Mouse (Mus musculus) cerebellum, adult 2 months (tissue): ENCODE measurements around the gene Dgkh.

ENCODE experiments used
- CTCF ChIP-seq: fragments of 200-500 bp; IDR thresholded peaks from 2 replicates; pipeline ENCODE4 v1.5.1; 2011; ENCODE audit warnings: low read depth, mild to moderate bottlenecking, control low read depth, low read length, moderate library complexity, borderline replicate concordance; ENCODE audit not compliant: insufficient read depth
- POLR2A ChIP-seq: fragments of 200-500 bp; IDR thresholded peaks from 2 replicates; pipeline ENCODE4 v1.6.1; 2011; ENCODE audit warnings: low read length, control low read depth, borderline replicate concordance; ENCODE audit not compliant: insufficient read depth

DNA sequence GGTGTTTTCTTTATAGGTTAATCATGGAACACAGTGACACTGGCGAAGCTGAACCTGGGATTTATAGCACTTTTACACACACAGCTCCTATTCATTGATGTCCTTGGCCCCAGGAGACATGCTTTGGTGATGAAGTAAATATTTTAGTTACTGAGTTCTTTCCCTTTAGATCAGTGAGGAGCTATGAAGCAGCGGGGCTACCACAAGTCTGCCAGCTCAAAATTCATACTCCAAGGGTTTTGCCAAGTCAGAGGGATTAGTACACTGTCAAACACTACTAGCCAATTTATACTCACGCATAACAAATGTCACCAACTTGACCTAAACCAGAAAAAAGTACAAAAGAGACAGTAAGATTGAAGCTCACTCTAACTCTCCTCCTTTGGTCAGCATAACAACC is 32.9 kb downstream of the Dgkh start:
- TF ChIP-seq CTCF (no peak), POLR2A (no peak)
